Mouse (Mus musculus): ENCODE data around the gene Myrfl. TPM values are rescaled to one million over a fixed set of nuclear protein-coding genes. Genes with fewer than 3 reads are reported as not detected.

Gene Myrfl
- polyA plus RNA-seq, 1 experiment from 2014 or later, result 0.06 TPM

- ChIA-PET POLR2A (no interaction called here), CTCF (no interaction called here)
- no peaks in the 10 kb centered on the region for H3K27me3 ChIP-seq
- no peak for TF ChIP-seq CTCF (IDR thresholded peaks at IDR 0.05)
- in situ Hi-C loops (cut with MboI; ENCODE audit: low pct_unique_long_range_greater_than_20kb), result no loop called here
- ATAC-seq (no peak), DNase-seq (ENCODE audit: low read depth, low spot score) (no peak)
Observed at GRCm38 (mm10) chr10:116830676-116831075, 66.0 kb downstream of the Myrfl start.

- no peak for ATAC-seq
- H3K27me3 ChIP-seq, result no peaks in the 10 kb centered on the region
- in situ Hi-C loops (cut with MboI; ENCODE audit: low pct_unique_long_range_greater_than_20kb), result no loop called here
- ChIA-PET CTCF (interaction anchor here (1.1 to 1.4 kb wide), 3 partner anchors 10 to 65 kb away, joined by 3 to 4 read pairs (median 4); no protein-coding TSS in a partner anchor), POLR2A (no interaction called here)
- TF ChIP-seq CTCF (IDR thresholded peaks at IDR 0.05), result no peak
- DNase-seq (ENCODE audit: low read depth, low spot score), result no peak
Observed at GRCm38 (mm10) chr10:116828099-116828498, 68.6 kb downstream of the Myrfl start.

GRCm38 (mm10) chr10:116827306-116827705, 69.4 kb downstream of the Myrfl start:
- ATAC-seq, result peak; percentile 85
- CTCF ChIA-PET, result interaction anchor here (0.9 to 1.4 kb wide), 3 partner anchors 17 to 66 kb away, joined by 3 to 4 read pairs (median 3); no protein-coding TSS in a partner anchor
- H3K27me3 ChIP-seq, result no peaks in the 10 kb centered on the region
- POLR2A ChIA-PET, result no interaction called here
- TF ChIP-seq CTCF (IDR thresholded peaks at IDR 0.05), result no peak
- DNase-seq (ENCODE audit: low read depth, low spot score), result no peak
- in situ Hi-C loops (cut with MboI; ENCODE audit: low pct_unique_long_range_greater_than_20kb), result no loop called here

- in situ Hi-C loops (cut with MboI; ENCODE audit: low pct_unique_long_range_greater_than_20kb), result no loop called here
- no peak for TF ChIP-seq CTCF (IDR thresholded peaks at IDR 0.05)
- CTCF ChIA-PET, result interaction anchor here (0.7 kb wide), 1 partner anchor 31 kb away, joined by 3 read pairs; no protein-coding TSS in a partner anchor
- POLR2A ChIA-PET, result no interaction called here
- no peak for ATAC-seq
- no peak for DNase-seq (ENCODE audit: low read depth, low spot score)
- no peaks in the 10 kb centered on the region for H3K27me3 ChIP-seq
Observed at GRCm38 (mm10) chr10:116815311-116816060, 81.2 kb downstream of the Myrfl start.

GRCm38 (mm10) chr10:116813150-116813549, 83.6 kb downstream of the Myrfl start:
- no peak for TF ChIP-seq CTCF (IDR thresholded peaks at IDR 0.05)
- no peak for ATAC-seq
- no peak for DNase-seq (ENCODE audit: low read depth, low spot score)
- ChIA-PET CTCF (no interaction called here), POLR2A (no interaction called here)
- no peaks in the 10 kb centered on the region for H3K27me3 ChIP-seq
- in situ Hi-C loops (cut with MboI; ENCODE audit: low pct_unique_long_range_greater_than_20kb), result no loop called here

GRCm38 (mm10) chr10:116810738-116811137, 86.0 kb downstream of the Myrfl start:
- POLR2A ChIA-PET, result interaction anchor here (0.6 kb wide), 2 partner anchors 12 to 320 kb away, joined by 4 to 5 read pairs; no protein-coding TSS in a partner anchor
- no peaks in the 10 kb centered on the region for H3K27me3 ChIP-seq
- CTCF ChIA-PET, result interaction anchor here (1.2 to 1.3 kb wide), 3 partner anchors 10 to 38 kb away, joined by 3 to 5 read pairs (median 3); no protein-coding TSS in a partner anchor
- DNase-seq (ENCODE audit: low read depth, low spot score) (no peak), ATAC-seq (no peak)
- in situ Hi-C loops (cut with MboI; ENCODE audit: low pct_unique_long_range_greater_than_20kb), result no loop called here
- no peak for TF ChIP-seq CTCF (IDR thresholded peaks at IDR 0.05)

GRCm38 (mm10) chr10:116809383-116809782, 87.3 kb downstream of the Myrfl start:
- no peak for ATAC-seq

GRCm38 (mm10) chr10:116808556-116809353, 88.0 kb downstream of the Myrfl start:
- ChIA-PET CTCF (interaction anchor here (1.2 kb wide), 1 partner anchor 8 kb away, joined by 3 read pairs; no protein-coding TSS in a partner anchor), POLR2A (no interaction called here)
- no peak for DNase-seq (ENCODE audit: low read depth, low spot score)
- TF ChIP-seq CTCF (IDR thresholded peaks at IDR 0.05), result no peak
- no peak for ATAC-seq
- in situ Hi-C loops (cut with MboI; ENCODE audit: low pct_unique_long_range_greater_than_20kb), result no loop called here
- H3K27me3 ChIP-seq, result no peaks in the 10 kb centered on the region

More at GRCm38 (mm10) chr10:116809383-116809782, 87.3 kb downstream of the Myrfl start:
- no peaks in the 10 kb centered on the region for H3K27me3 ChIP-seq
- TF ChIP-seq CTCF (IDR thresholded peaks at IDR 0.05), result no peak
- no peak for DNase-seq (ENCODE audit: low read depth, low spot score)
- CTCF ChIA-PET, result interaction anchor here (1.2 to 1.3 kb wide), 2 partner anchors 8 to 40 kb away, joined by 3 read pairs; no protein-coding TSS in a partner anchor
- POLR2A ChIA-PET, result no interaction called here
- in situ Hi-C loops (cut with MboI; ENCODE audit: low pct_unique_long_range_greater_than_20kb), result no loop called here

GRCm38 (mm10) chr10:116802178-116802794, 94.4 kb downstream of the Myrfl start:
- POLR2A ChIA-PET, result no interaction called here
- in situ Hi-C loops (cut with MboI; ENCODE audit: low pct_unique_long_range_greater_than_20kb), result no loop called here
- peaks cover 3% of the 10 kb centered on the region for H3K27me3 ChIP-seq
- DNase-seq (ENCODE audit: low read depth, low spot score), result no peak
- ATAC-seq, result no peak
- TF ChIP-seq CTCF (IDR thresholded peaks at IDR 0.05), result no peak
- CTCF ChIA-PET, result no interaction called here

GRCm38 (mm10) chr10:116801281-116801680, 95.4 kb downstream of the Myrfl start:
- no peak for ATAC-seq

More at GRCm38 (mm10) chr10:116801281-116801680, 95.4 kb downstream of the Myrfl start:
- no peak for TF ChIP-seq CTCF (IDR thresholded peaks at IDR 0.05)
- peaks cover 3% of the 10 kb centered on the region for H3K27me3 ChIP-seq
- ChIA-PET CTCF (interaction anchor here (1.1 to 1.4 kb wide), 4 partner anchors 8 to 477 kb away, joined by 3 to 5 read pairs (median 3); no protein-coding TSS in a partner anchor), POLR2A (no interaction called here)
- DNase-seq (ENCODE audit: low read depth, low spot score), result no peak
- in situ Hi-C loops (cut with MboI; ENCODE audit: low pct_unique_long_range_greater_than_20kb), result no loop called here

Measured in Patski (cell line).